Mouse (Mus musculus): ENCODE data around the gene Rnase12.

GRCm38 (mm10) chr14:51074335-51074734, 16.9 kb upstream of the Rnase12 start, which contains the start of gene Olfr750:
- TF ChIP-seq EP300 (optimal IDR thresholded peaks at IDR 0.05) (no peak), CTCF (IDR thresholded peaks at IDR 0.05; ENCODE audit: low read depth) (no peak)
